Mouse (Mus musculus) lung, postnatal 0 days (tissue): ENCODE data around the gene Mthfd1l.
A peak's percentile ranks its signal among the peaks of the same experiment; 100 is the strongest.

Source experiments
- CTCF ChIP-seq: IDR thresholded peaks from 2 replicates; pipeline ENCODE4 v1.5.1; 2016; ENCODE audit warnings: antibody characterized with exemption, mild to moderate bottlenecking
- EP300 ChIP-seq: IDR thresholded peaks from 2 replicates; pipeline ENCODE4 v1.6.1; 2016; ENCODE audit warnings: antibody characterized with exemption, mild to moderate bottlenecking, control low read depth

DNA sequence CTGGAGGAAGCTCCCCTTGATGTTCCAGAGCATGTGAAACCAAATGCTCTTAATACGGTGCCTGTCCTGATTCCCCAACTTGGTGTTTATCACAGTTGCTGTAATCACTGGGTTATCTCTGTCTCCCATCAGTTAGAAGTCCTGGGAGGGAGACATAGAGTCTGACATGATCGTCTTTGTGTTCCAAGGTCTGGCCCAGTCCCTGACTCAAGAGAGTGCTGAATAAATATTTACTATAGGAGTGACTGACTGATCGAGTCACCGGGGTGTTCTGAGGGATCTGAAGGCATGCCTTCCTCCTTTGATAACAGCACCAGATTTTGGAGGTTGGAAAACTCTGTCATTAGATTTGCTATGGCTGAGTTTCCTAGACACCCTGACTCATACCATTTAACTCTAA lies 54.5 kb downstream of the Mthfd1l start:
- peak; percentile 95 for TF ChIP-seq EP300
- no peak for TF ChIP-seq CTCF
